ENCODE assay signal across 23 mouse cellular contexts in the genomic region with DNA sequence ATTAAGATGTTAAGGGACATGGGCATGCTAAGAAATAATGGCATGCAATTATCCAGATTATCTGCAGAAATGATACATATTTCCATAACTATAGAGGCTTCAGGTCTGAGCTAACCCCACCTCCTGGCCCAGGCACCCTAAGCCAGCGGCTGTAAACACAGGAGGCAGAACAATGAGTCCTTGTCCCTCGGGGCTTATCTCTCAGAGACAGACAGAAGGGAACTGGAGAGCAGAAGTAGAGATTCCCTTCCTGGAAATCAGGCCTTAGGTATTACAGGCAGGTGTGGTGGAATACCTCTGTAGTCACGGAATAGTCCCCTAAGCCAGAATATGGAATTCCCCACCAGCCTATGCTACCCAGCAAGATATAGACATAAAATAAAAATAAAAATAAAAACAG. TPM values are rescaled to one million over a fixed set of nuclear protein-coding genes. Genes with fewer than 3 reads are reported as not detected.
DNase-seq lines count a peak whose midpoint lies in the region; ATAC-seq and TF ChIP-seq lines count a peak whose summit lies in the region.
"Had no signal": no experiment of that assay in that cellular context is flagged by ENCODE, and none has a peak within 500 bp of the region (broad histone marks: within the 10 kb centered on the region; RNA-seq: fewer than 3 reads in every experiment).

No protein-coding gene starts in this region.

- H3K27me3 ChIP-seq in ES-Bruce4 (ENCODE audit: control insufficient read depth, insufficient read depth, low read length, poor library complexity, severe bottlenecking) (no peaks in the 10 kb centered on the region), MEL (ENCODE audit: control insufficient read depth in 1 of 2, insufficient read depth in 2 of 2, low read length in 2 of 2) (no peaks in the 10 kb centered on the region)
- H3K27me3 ChIP-seq in liver, embryonic 16.5 days (ENCODE audit: control insufficient read depth, insufficient read depth, low read depth, low read length), result no peaks in the 10 kb centered on the region
- H3K27me3 ChIP-seq in neural tube, embryonic 15.5 days (replicated peaks), result no peaks in the 10 kb centered on the region
- H3K27me3 ChIP-seq: CH12.LX; heart, embryonic 13.5 days; megakaryocyte, embryonic 14.5 days had no signal

- H3K36me3 ChIP-seq in ES-Bruce4 (ENCODE audit: control insufficient read depth, insufficient read depth, low read length, poor library complexity, severe bottlenecking) (no peaks in the 10 kb centered on the region), MEL (ENCODE audit: control insufficient read depth in 1 of 2, insufficient read depth in 2 of 2, low read length in 2 of 2) (peaks cover 4 to 34% of the 10 kb centered on the region in 2 experiments)
- H3K36me3 ChIP-seq in liver, embryonic 16.5 days (ENCODE audit: control insufficient read depth, insufficient read depth), result no peaks in the 10 kb centered on the region
- no peaks in the 10 kb centered on the region for H3K36me3 ChIP-seq in neural tube, embryonic 15.5 days
- H3K36me3 ChIP-seq: forebrain, embryonic 10.5 days; heart, embryonic 13.5 days; hindbrain, embryonic 12.5 days; neural tube, embryonic 12.5 days had no signal

- peaks cover 53% of the 10 kb centered on the region for H3K79me2 ChIP-seq in MEL (ENCODE audit: control insufficient read depth, insufficient read depth, low read length, poor library complexity)

- 24% methylated on average over 3 of the region's 3 CpGs for WGBS in liver, embryonic 16.5 days (ENCODE audit: insufficient replicate concordance)
- WGBS in neural tube, embryonic 15.5 days, result 48% methylated on average over 3 of the region's 3 CpGs

- peak; percentile 28; the same call in 1 of the 2 replicates for ATAC-seq in liver, embryonic 16.5 days (ENCODE audit: low read depth)
- ATAC-seq in neural tube, embryonic 15.5 days (ENCODE audit: low FRiP score), result no peak
- no peak for ATAC-seq in frontal cortex, adult (ENCODE audit: low TSS enrichment)

- DNase-seq in MEL (ENCODE audit: low read depth, low spot score) (peak; percentile 72), liver (peak; percentile 50)
- DNase-seq in gastrocnemius, postnatal 25 days, result no peak
- DNase-seq: adrenal gland, postnatal 25 days; B cell, adult 2 months; cerebellum, adult 9-11 months; kidney, adult 8-10 months; kidney, postnatal 14 days; lung, adult 2 months; midbrain, embryonic 14.5 days; right cerebral cortex, adult 18-20 months; thymus, adult 18-20 months; thymus, postnatal 36 days had no signal

- H3K4me2 ChIP-seq in liver, embryonic 16.5 days (ENCODE audit: low read depth, low read length), result no peak overlapping the region
- no peak overlapping the region for H3K4me2 ChIP-seq in neural tube, embryonic 15.5 days
- H3K4me2 ChIP-seq: heart, embryonic 13.5 days; hindbrain, embryonic 12.5 days; neural tube, embryonic 12.5 days had no signal

- H3K4me3 ChIP-seq in ES-Bruce4 (ENCODE audit: low read depth, low read length) (no peak overlapping the region), MEL (ENCODE audit: control insufficient read depth in 1 of 2, insufficient read depth in 1 of 2, low read depth in 2 of 2, low read length in 2 of 2) (no peak overlapping the region)
- no peak overlapping the region for H3K4me3 ChIP-seq in liver, embryonic 16.5 days (ENCODE audit: low read depth, low read length)
- no peak overlapping the region for H3K4me3 ChIP-seq in neural tube, embryonic 15.5 days (replicated peaks)
- H3K4me3 ChIP-seq: forebrain, embryonic 10.5 days; heart, embryonic 13.5 days; hindbrain, embryonic 12.5 days; megakaryocyte, embryonic 14.5 days; neural tube, embryonic 12.5 days had no signal

- TF ChIP-seq CTCF in ES-Bruce4 (IDR thresholded peaks at IDR 0.05; ENCODE audit: low read depth, low read length) (no peak), MEL (IDR thresholded peaks at IDR 0.05 in 2 of 3, conservative IDR thresholded peaks at IDR 0.05 in 1 of 3; ENCODE audit: control insufficient read depth in 1 of 3, insufficient read depth in 1 of 3, low read depth in 2 of 3, low read length in 3 of 3, poor library complexity in 1 of 3, severe bottlenecking in 1 of 3) (no peak)

- TF ChIP-seq POLR2A in ES-Bruce4 (IDR thresholded peaks at IDR 0.05; ENCODE audit: insufficient read depth, low read length) (no peak), MEL (IDR thresholded peaks at IDR 0.05; ENCODE audit: control insufficient read depth in 1 of 2, insufficient read depth in 1 of 2, low read depth in 1 of 2, low read length in 2 of 2, poor library complexity in 1 of 2) (no peak)

- TF ChIP-seq RAD21 in MEL (IDR thresholded peaks at IDR 0.05; ENCODE audit: low read depth, low read length), result no peak

- TF ChIP-seq EP300 in ES-Bruce4 (IDR thresholded peaks at IDR 0.05; ENCODE audit: insufficient read depth, low read depth, low read length) (0 out of 2 replicates have a peak, but pooled peaks have one; percentile 9), MEL (IDR thresholded peaks at IDR 0.05; ENCODE audit: low read depth in 1 of 2, low read length in 2 of 2) (peak; percentile 78 to 82)

- H3K9ac ChIP-seq in ES-Bruce4 (ENCODE audit: low read depth, poor library complexity, severe bottlenecking) (no peak overlapping the region), MEL (ENCODE audit: control insufficient read depth, low read depth, low read length, poor library complexity, severe bottlenecking) (no peak overlapping the region)
- H3K9ac ChIP-seq in liver, embryonic 16.5 days (ENCODE audit: low read depth, low read length), result no peak overlapping the region
- H3K9ac ChIP-seq in neural tube, embryonic 15.5 days (replicated peaks), result no peak overlapping the region
- H3K9ac ChIP-seq: heart, embryonic 13.5 days; hindbrain, embryonic 12.5 days; neural tube, embryonic 12.5 days had no signal

- no peak overlapping the region for H3K27ac ChIP-seq in ES-Bruce4 (ENCODE audit: insufficient read depth, low read length)
- H3K27ac ChIP-seq in MEL (ENCODE audit: control insufficient read depth, low read depth, low read length), result no peak overlapping the region; the same call in 1 of the 2 replicates
- no peak overlapping the region for H3K27ac ChIP-seq in liver, embryonic 16.5 days (ENCODE audit: low read length)
- H3K27ac ChIP-seq in neural tube, embryonic 15.5 days (replicated peaks), result no peak overlapping the region
- H3K27ac ChIP-seq: forebrain, embryonic 10.5 days; heart, embryonic 13.5 days; hindbrain, embryonic 12.5 days; neural tube, embryonic 12.5 days had no signal

- H3K4me1 ChIP-seq in ES-Bruce4 (ENCODE audit: control insufficient read depth, insufficient read depth, low read length) (no peaks in the 10 kb centered on the region), MEL (ENCODE audit: control insufficient read depth in 1 of 2, insufficient read depth in 2 of 2, low read length in 2 of 2) (peaks cover 7 to 17% of the 10 kb centered on the region in 2 experiments)
- peaks cover 39% of the 10 kb centered on the region for H3K4me1 ChIP-seq in liver, embryonic 16.5 days (ENCODE audit: control insufficient read depth, low read depth, low read length)
- peaks cover 23% of the 10 kb centered on the region for H3K4me1 ChIP-seq in neural tube, embryonic 15.5 days

- H3K9me3 ChIP-seq in ES-Bruce4 (replicated peaks; ENCODE audit: control insufficient read depth, insufficient read depth, low read length, poor library complexity, severe bottlenecking) (no peaks in the 10 kb centered on the region), MEL (replicated peaks; ENCODE audit: insufficient read depth, low read length) (no peaks in the 10 kb centered on the region)
- H3K9me3 ChIP-seq in liver, embryonic 16.5 days (replicated peaks; ENCODE audit: control insufficient read depth, low read length), result no peaks in the 10 kb centered on the region
- H3K9me3 ChIP-seq in neural tube, embryonic 15.5 days (replicated peaks), result no peaks in the 10 kb centered on the region
- H3K9me3 ChIP-seq: forebrain, embryonic 10.5 days; heart, embryonic 13.5 days; hindbrain, embryonic 12.5 days; megakaryocyte, embryonic 14.5 days; neural tube, embryonic 12.5 days had no signal

TF ChIP-seq in MEL, 35 proteins besides CTCF, POLR2A, EP300 and RAD21:
- TF ChIP-seq CHD2 (IDR thresholded peaks at IDR 0.05; ENCODE audit: low read length) (no peak), GATA1 (IDR thresholded peaks at IDR 0.05; ENCODE audit: low read depth, low read length) (peak; percentile 84), MAX (IDR thresholded peaks at IDR 0.05; ENCODE audit: low read length) (peak; percentile 34; the same call in 1 of the 2 replicates), MXI1 (IDR thresholded peaks at IDR 0.05; ENCODE audit: low read depth, low read length) (0 out of 2 replicates have a peak, but pooled peaks have one; percentile 27), TCF12 (IDR thresholded peaks at IDR 0.05; ENCODE audit: low read depth, low read length) (peak; percentile 83), RCOR1 (IDR thresholded peaks at IDR 0.05; ENCODE audit: low read depth, low read length) (peak; percentile 87), USF1 (IDR thresholded peaks at IDR 0.05; ENCODE audit: low read depth, low read length) (no peak), ETS1 (IDR thresholded peaks at IDR 0.05; ENCODE audit: low read depth, low read length) (peak; percentile 57), SIN3A (IDR thresholded peaks at IDR 0.05; ENCODE audit: low read length) (peak; percentile 64), MYC (IDR thresholded peaks at IDR 0.05; ENCODE audit: low read depth, low read length) (0 out of 2 replicates have a peak, but pooled peaks have one; percentile 31), BHLHE40 (IDR thresholded peaks at IDR 0.05; ENCODE audit: borderline replicate concordance, low read depth, low read length) (0 out of 2 replicates have a peak, but pooled peaks have one; percentile 19), TAL1 (IDR thresholded peaks at IDR 0.05; ENCODE audit: low read length) (peak; percentile 93), E2F4 (IDR thresholded peaks at IDR 0.05; ENCODE audit: borderline replicate concordance, low read depth, low read length) (no peak)

RNA-seq across cellular contexts. Expression of a gene that starts 11.0 kb away (rescaled TPM):
- polyA plus RNA-seq in ES-Bruce4 (2011; ENCODE audit: insufficient read depth, insufficient read length, low read depth, missing spikeins) (39.6 and 39.9 TPM in 2 replicates), MEL (2012; ENCODE audit: insufficient read depth in 1 of 2, insufficient read length in 2 of 2, low read depth in 1 of 2, low replicate concordance in 2 of 2, missing spikeins in 1 of 2) (10 to 100 TPM; 25.5 to 34.9 TPM)
- 21.7 and 29.3 TPM in 2 replicates for total RNA-seq in MEL (2012; rRNA removed)
- polyA plus RNA-seq in liver, embryonic 16.5 days (2015; fragmentation: Nextera tagmentation; extraction: Ambion mirVana), result 4.2 and 5.7 TPM in 2 replicates
- polyA plus RNA-seq in neural tube, embryonic 15.5 days (2015; fragmentation: Nextera tagmentation; extraction: Ambion mirVana), result 0.82 and 2.4 TPM in 2 replicates
- total RNA-seq in gastrocnemius, postnatal 25 days (2021), result 1 to 10 TPM; 7.0 to 7.2 TPM
